Mouse (Mus musculus) testis, adult 2 months (tissue): Measurements from ENCODE around the gene 2410002F23Rik. TPM values are rescaled to one million over a fixed set of nuclear protein-coding genes. Genes with fewer than 3 reads are reported as not detected.
"Not testable (repeated sequence)": the region's sequence is repeated elsewhere in the genome, so short reads cannot be mapped to it uniquely, and the experiment has no call there.

Source experiments
- H3K27ac ChIP-seq: fragments of 200-500 bp; 2 replicates; pipeline ENCODE4 v1.5.1; 2012; ENCODE audit warnings: low read depth, low read length; ENCODE audit not compliant: control insufficient read depth, insufficient read depth
- H3K27me3 ChIP-seq: fragments of 200-500 bp; 2 replicates; pipeline ENCODE4 v1.6.1; 2012; ENCODE audit warnings: mild to moderate bottlenecking, low read length, moderate library complexity; ENCODE audit not compliant: control insufficient read depth, insufficient read depth
- H3K36me3 ChIP-seq: fragments of 200-500 bp; 2 replicates; pipeline ENCODE4 v1.6.1; 2012; ENCODE audit warnings: mild to moderate bottlenecking, low read length; ENCODE audit not compliant: control insufficient read depth, insufficient read depth
- H3K4me1 ChIP-seq: fragments of 200-500 bp; 2 replicates; pipeline ENCODE4 v1.6.1; 2012; ENCODE audit warnings: low read length; ENCODE audit not compliant: control insufficient read depth, insufficient read depth
- H3K4me3 ChIP-seq: fragments of 200-500 bp; 2 replicates; pipeline ENCODE4 v1.5.1; 2012; ENCODE audit warnings: low read depth, mild to moderate bottlenecking, low read length, moderate library complexity, mixed read lengths; ENCODE audit not compliant: control insufficient read depth
- CTCF ChIP-seq: fragments of 200-500 bp; IDR thresholded peaks from 2 replicates; pipeline ENCODE4 v1.5.1; 2012; ENCODE audit warnings: low read depth, mild to moderate bottlenecking, inconsistent platforms, low read length, moderate library complexity; ENCODE audit not compliant: control insufficient read depth, insufficient read depth, insufficient replicate concordance
- POLR2A ChIP-seq: fragments of 200-500 bp; IDR thresholded peaks from 2 replicates; pipeline ENCODE4 v1.6.1; 2012; ENCODE audit warnings: low read depth, mild to moderate bottlenecking, inconsistent platforms, low read length, moderate library complexity; ENCODE audit not compliant: control insufficient read depth
- polyA plus RNA-seq: library from polyadenylated mRNA; depleted of rRNA; stranded (reverse); fragments of >200 nt; gene quantifications from 2 replicates; pipeline ENCODE4 v1.2.3, GENCODE M21; 2012

The 2410002F23Rik gene
- polyA plus RNA-seq, 1 experiment: 55.4 TPM

DNA sequence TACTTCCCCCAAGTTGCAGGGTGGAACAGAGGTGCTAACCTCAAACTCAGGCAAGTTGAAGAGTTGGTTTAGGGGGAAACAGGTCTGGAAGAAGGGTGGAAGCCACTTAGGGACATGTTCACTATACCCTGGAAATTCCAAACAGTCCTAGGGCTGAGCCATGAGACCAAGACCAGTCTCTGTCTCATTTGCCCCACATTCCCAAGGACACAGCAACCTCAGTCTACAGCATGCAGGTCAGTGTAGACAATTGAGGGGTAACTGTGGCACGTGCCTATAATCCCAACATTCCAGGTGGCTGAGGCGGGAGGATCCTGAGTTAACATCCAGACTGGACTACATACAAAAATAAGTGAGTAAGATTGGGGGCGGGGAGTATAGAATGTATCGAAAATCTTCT is 2.7 kb downstream of the 2410002F23Rik start:
- peaks cover 4% of the 10 kb centered on the region for H3K4me1 ChIP-seq
- TF ChIP-seq CTCF: no peak
- TF ChIP-seq POLR2A: no peak
- H3K27ac ChIP-seq: peak overlapping the region; percentile 62
- no peaks in the 10 kb centered on the region for H3K36me3 ChIP-seq
- no peak overlapping the region for H3K4me3 ChIP-seq
- no peaks in the 10 kb centered on the region for H3K27me3 ChIP-seq

DNA sequence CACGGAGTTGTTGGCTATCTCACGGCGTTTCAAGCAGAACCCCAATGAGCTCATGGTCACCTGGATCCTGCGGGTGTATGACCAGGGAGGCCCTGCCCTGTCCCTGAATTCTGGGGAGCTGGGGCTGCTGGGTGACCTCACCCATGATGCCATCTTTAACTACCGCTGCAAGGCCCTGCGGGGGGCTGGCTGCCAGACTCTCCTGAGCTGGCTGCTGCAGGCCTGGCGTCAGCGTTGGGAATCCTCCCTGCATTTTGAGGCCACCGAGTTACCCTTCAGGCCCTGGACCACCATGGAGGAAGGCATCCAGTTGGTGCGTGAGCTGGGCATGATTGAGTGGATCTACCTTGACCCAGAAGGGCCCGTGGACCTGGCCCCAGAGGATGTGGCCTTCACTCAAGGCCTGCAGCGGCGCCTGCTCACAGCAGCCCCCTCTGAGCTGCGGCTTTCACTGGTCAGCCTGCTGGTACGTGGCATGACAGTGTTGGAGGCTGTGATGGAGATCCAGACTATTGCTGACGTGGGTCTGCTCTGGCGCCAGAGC is 4.3 kb downstream of the 2410002F23Rik start:
- not testable (repeated sequence) for H3K4me1 ChIP-seq, H3K27ac ChIP-seq, H3K36me3 ChIP-seq, H3K27me3 ChIP-seq, H3K4me3 ChIP-seq

DNA sequence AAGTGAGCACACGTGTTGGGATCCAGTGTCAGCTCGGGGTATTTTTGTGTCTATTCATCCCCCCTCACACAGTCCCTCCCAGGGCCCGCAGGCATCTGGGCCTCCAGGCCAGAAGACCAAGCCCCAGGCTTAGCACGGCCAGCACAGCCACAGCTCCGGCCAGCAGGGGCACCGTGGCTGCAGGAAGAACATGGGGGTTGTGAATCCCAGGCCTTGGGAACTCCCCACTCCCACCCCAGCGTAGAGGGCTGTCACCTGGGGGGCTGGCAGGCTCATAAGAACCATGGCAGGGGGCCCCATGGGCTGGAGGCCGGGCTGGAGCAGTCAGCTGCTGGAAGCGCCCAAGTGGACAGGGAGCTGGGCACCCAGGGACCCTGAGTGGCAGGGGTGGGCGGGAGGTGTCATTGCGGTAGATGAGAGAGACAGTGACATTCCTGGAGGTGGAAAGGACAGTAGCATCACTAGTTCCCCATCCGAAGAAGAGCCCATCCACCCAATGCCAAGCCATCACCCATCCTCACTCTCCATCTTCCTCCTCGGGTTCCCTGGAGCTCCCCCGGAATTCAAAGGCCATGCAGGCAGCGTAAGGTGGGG is 6.6 kb downstream of the 2410002F23Rik start:
- TF ChIP-seq CTCF (no peak), POLR2A (no peak)
- 0 out of 2 replicates have a peak, but pooled peaks cover 2% of the 10 kb centered on the region for H3K4me1 ChIP-seq
- H3K27me3 ChIP-seq: no peaks in the 10 kb centered on the region
- H3K4me3 ChIP-seq: no peak overlapping the region
- H3K36me3 ChIP-seq: no peaks in the 10 kb centered on the region
- no peak overlapping the region for H3K27ac ChIP-seq

DNA sequence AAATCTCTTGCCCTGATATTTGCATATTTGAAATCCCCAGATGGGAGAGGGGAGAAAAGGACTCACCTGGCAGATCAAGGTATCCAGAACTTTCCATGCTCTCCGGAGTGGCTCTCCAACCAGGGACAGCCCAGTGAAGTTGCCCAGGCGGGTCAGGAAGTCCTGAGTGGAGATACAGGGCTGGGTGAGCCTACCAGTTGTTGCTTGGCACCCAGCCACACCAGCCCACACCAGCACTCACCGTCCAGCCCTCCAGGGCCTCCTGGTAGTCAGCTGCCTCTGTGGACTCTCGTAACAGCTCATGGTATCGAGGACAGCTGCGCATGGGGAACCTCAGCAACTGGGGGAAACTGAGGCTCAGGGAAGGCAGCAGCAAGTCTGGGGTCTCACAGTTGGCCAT is 8.4 kb downstream of the 2410002F23Rik start:
- Histone ChIP-seq H3K36me3 (no peaks in the 10 kb centered on the region), H3K27me3 (no peaks in the 10 kb centered on the region), H3K4me1 (0 out of 2 replicates have a peak, but pooled peaks cover 2% of the 10 kb centered on the region), H3K27ac (no peak overlapping the region), H3K4me3 (no peak overlapping the region)
- TF ChIP-seq POLR2A (no peak), CTCF (no peak)

DNA sequence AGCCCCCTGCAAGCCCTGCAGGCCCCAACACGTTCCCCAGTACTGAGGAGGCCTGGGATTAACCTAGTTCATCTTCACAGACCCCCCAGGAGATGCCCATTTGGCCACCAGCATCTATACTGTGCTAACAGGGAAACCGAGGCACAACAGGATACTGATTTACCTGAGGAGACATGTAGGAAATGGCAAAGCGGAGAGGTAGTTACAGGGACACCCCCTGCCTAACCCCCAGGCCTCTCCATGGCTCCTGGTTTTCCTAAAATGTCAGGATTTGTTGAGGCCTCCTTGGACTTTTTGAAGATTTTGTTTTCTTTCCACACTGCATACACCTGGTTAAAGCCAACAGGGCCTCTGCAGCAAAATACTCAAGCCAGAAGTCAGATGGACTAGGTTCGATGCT is 10.8 kb downstream of the 2410002F23Rik start, which contains the start of gene Acp4:
Gene Acp4 (minus strand): TSS at position 101 of the 400 bp plus-strand sequence.
- Histone ChIP-seq H3K4me1 (peaks cover 2% of the 10 kb centered on the region; the same call in 1 of the 2 replicates), H3K27me3 (no peaks in the 10 kb centered on the region), H3K36me3 (no peaks in the 10 kb centered on the region), H3K4me3 (no peak within 1 kb of the TSS), H3K27ac (no peak within 1 kb of the TSS)
- TF ChIP-seq POLR2A: no peak

DNA sequence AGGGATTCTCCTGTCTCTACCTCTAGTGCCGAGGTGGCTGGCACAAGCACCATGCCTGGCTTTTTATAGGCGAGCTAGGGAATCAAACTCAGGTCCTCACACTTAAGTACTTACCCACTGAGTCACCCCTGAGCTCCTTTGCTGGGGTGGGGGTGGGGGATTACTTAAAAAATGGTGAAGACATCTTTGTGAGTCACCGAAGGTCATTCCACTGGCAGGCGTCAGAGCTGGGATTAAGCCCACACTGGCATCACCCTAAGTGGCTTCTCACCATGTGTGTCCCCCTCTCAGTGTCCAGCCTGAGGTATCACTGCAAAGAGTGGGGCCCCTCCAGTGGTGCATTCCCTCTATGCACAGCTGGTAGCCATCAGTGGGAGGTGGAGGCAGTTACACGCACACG is 13.9 kb downstream of the 2410002F23Rik start:
- no peaks in the 10 kb centered on the region for H3K36me3 ChIP-seq
- H3K4me1 ChIP-seq: peaks cover 9% of the 10 kb centered on the region
- peak overlapping the region; percentile 68 for H3K4me3 ChIP-seq
- TF ChIP-seq POLR2A: no peak
- no peak overlapping the region for H3K27ac ChIP-seq
- no peaks in the 10 kb centered on the region for H3K27me3 ChIP-seq

DNA sequence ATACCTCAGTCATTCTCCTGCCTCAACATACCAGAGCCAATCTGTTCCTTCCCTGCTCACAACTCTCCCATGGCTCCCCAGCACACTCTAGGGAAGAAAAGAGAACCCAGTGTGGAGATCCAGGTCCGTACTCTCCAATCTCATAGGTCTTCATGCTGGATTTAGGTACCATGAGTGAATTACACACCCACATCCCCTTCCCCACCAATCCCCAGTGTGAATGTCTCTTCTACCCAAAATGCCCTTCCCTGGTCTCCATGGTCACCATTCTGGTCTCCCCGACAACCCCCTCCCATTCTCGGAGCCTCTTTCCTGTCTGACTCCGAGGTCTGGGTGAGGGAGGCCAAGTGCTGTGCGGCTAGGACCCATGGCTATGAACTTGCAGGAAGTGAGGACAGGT is 14.6 kb downstream of the 2410002F23Rik start, which contains the start of gene Gm15517:
Gene Gm15517 (plus strand): TSS at position 301 of the 400 bp plus-strand sequence.
- Histone ChIP-seq H3K27ac (peak within 1 kb of the TSS; percentile 60), H3K27me3 (no peaks in the 10 kb centered on the region), H3K4me3 (peak within 1 kb of the TSS; percentile 84), H3K4me1 (peaks cover 9% of the 10 kb centered on the region), H3K36me3 (no peaks in the 10 kb centered on the region)
- peak; percentile 42; the same call in 1 of the 2 replicates for TF ChIP-seq POLR2A
- no peak for TF ChIP-seq CTCF
